Mouse (Mus musculus) adrenal gland, adult (tissue): ENCODE measurements around the gene Glt1d1.
A peak's percentile ranks its signal among the peaks of the same experiment; 100 is the strongest.

ENCODE experiments used
- DNase-seq, 2 experiments: peaks; one replicate each; pipeline ENCODE4 v3.0.0; 2022 to 2023; ENCODE audit warnings: low spot score in 1 of 2; ENCODE audit not compliant: inconsistent age in 2 of 2

The Glt1d1 gene

GRCm38 (mm10) chr5:127632167-127633145 lies at the start of gene Glt1d1, which contains the start of gene Slc15a4:
Gene Glt1d1 (plus strand): TSS chr5:127632262.
Gene Slc15a4 (minus strand): TSS chr5:127632897.
- peak in 1 of 2 experiments; percentile 31 for DNase-seq

GRCm38 (mm10) chr5:127583658-127584057 lies 48.4 kb upstream of the Glt1d1 start:
- no peak for DNase-seq

GRCm38 (mm10) chr5:127587854-127588253 lies 44.2 kb upstream of the Glt1d1 start:
- DNase-seq, result no peak

- DNase-seq, result peak; percentile 13 to 64
Observed at GRCm38 (mm10) chr5:127592406-127592805, 39.7 kb upstream of the Glt1d1 start.

GRCm38 (mm10) chr5:127592854-127593253 lies 39.2 kb upstream of the Glt1d1 start:
- DNase-seq, result peak; percentile 13 to 70

- no peak for DNase-seq
Observed at GRCm38 (mm10) chr5:127595676-127596075, 36.4 kb upstream of the Glt1d1 start.

- DNase-seq, result no peak
Observed at GRCm38 (mm10) chr5:127596862-127597261, 35.2 kb upstream of the Glt1d1 start.

GRCm38 (mm10) chr5:127602996-127603395 lies 29.1 kb upstream of the Glt1d1 start:
- DNase-seq, result no peak

GRCm38 (mm10) chr5:127607507-127607906 lies 24.6 kb upstream of the Glt1d1 start:
- DNase-seq, result no peak

GRCm38 (mm10) chr5:127609191-127609714 lies 22.8 kb upstream of the Glt1d1 start:
- DNase-seq, result no peak

GRCm38 (mm10) chr5:127610787-127611509 lies 21.1 kb upstream of the Glt1d1 start:
- DNase-seq, result peak; percentile 58 to 85

- no peak for DNase-seq
Observed at GRCm38 (mm10) chr5:127611881-127612280, 20.2 kb upstream of the Glt1d1 start.

- no peak for DNase-seq
Observed at GRCm38 (mm10) chr5:127612397-127612796, 19.7 kb upstream of the Glt1d1 start.

- DNase-seq, result no peak
Observed at GRCm38 (mm10) chr5:127615459-127615858, 16.6 kb upstream of the Glt1d1 start.

- DNase-seq, result no peak
Observed at GRCm38 (mm10) chr5:127616151-127616550, 15.9 kb upstream of the Glt1d1 start.

- DNase-seq, result peak; percentile 98 to 99
Observed at GRCm38 (mm10) chr5:127616884-127617635, 15.0 kb upstream of the Glt1d1 start.

- DNase-seq, result no peak
Observed at GRCm38 (mm10) chr5:127618834-127619233, 13.2 kb upstream of the Glt1d1 start.

GRCm38 (mm10) chr5:127620371-127620770 lies 11.7 kb upstream of the Glt1d1 start:
- no peak for DNase-seq

GRCm38 (mm10) chr5:127621108-127621507 lies 11.0 kb upstream of the Glt1d1 start:
- DNase-seq, result no peak

- DNase-seq, result no peak
Observed at GRCm38 (mm10) chr5:127624427-127625213, 7.4 kb upstream of the Glt1d1 start.
